Mouse (Mus musculus) liver, embryonic 14.5 days (tissue): ENCODE data around the gene Gm42420.

Experiments
- CTCF ChIP-seq: IDR thresholded peaks from 2 replicates; pipeline ENCODE4 v1.5.1; 2016; ENCODE audit warnings: antibody characterized with exemption, low read depth, control low read depth
- EP300 ChIP-seq: IDR thresholded peaks from 2 replicates; pipeline ENCODE4 v1.6.1; 2016; ENCODE audit warnings: antibody characterized with exemption, low read depth

- TF ChIP-seq CTCF = no peak
- no peak for TF ChIP-seq EP300
Measured at GRCm38 (mm10) chr6:39610207-39610606, 24.7 kb downstream of the Gm42420 start.
